Mouse (Mus musculus): ENCODE results near the gene Calr4. TPM values are rescaled to one million over a fixed set of nuclear protein-coding genes. Genes with fewer than 3 reads are reported as not detected.

Calr4 gene
- polyA plus RNA-seq, 1 experiment from 2014 or later: 0.11 TPM

DNA sequence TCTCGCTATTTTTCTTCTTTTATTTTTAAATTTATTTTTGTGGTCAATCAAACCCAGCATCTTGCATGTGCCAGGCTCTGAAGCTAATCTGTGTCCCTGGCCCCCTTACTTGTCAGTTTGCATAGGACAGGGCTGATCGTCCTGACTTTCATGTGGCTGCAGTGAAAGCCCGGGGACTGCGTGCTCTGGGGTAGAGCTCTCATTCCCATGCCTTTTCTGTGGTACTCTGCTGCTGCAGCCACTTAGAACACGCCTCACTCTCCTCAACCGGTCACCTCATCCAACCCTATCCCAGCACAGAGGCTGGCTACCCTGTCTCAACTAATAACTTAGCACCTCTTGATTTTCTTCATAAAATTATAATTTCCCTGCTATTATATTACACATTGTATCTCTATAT is 8.7 kb upstream of the Calr4 start:
- no peak overlapping the region for H3K27ac ChIP-seq (ENCODE audit: low read depth)
- DNase-seq (ENCODE audit: low spot score): no peak
- H3K9ac ChIP-seq (ENCODE audit: low read length): no peak overlapping the region
- H3K4me2 ChIP-seq (ENCODE audit: low read length): no peak overlapping the region
- no peaks in the 10 kb centered on the region for H3K27me3 ChIP-seq (replicated peaks; ENCODE audit: control insufficient read depth, insufficient read depth, low read length)
- peaks cover 3% of the 10 kb centered on the region; the same call in 1 of the 2 replicates for H3K4me1 ChIP-seq (replicated peaks; ENCODE audit: control insufficient read depth, insufficient read depth, low read length)
- no peak overlapping the region for H3K4me3 ChIP-seq (ENCODE audit: low read depth, low read length)
- no peaks in the 10 kb centered on the region for H3K36me3 ChIP-seq (ENCODE audit: control insufficient read depth, insufficient read depth, low read length)
- no peaks in the 10 kb centered on the region for H3K9me3 ChIP-seq (ENCODE audit: control insufficient read depth, low read length)
- 0 out of 2 replicates have a peak, but pooled peaks have one; percentile 57 for ATAC-seq (replicated peaks; ENCODE audit: low FRiP score, low TSS enrichment, low read depth)
- 69% methylated on average over 6 of the region's 6 CpGs for WGBS

- ATAC-seq (replicated peaks; ENCODE audit: low FRiP score, low TSS enrichment, low read depth) (no peak), DNase-seq (ENCODE audit: low spot score) (no peak)
- H3K27ac ChIP-seq (ENCODE audit: low read depth): no peak overlapping the region
These were observed 8.2 kb upstream of the Calr4 start for GRCm38 (mm10) chr4:109226071-109226470.

GRCm38 (mm10) chr4:109229766-109230279 is 4.5 kb upstream of the Calr4 start:
- Histone ChIP-seq H3K4me1 (replicated peaks; ENCODE audit: control insufficient read depth, insufficient read depth, low read length) (peaks cover 3% of the 10 kb centered on the region; the same call in 1 of the 2 replicates), H3K9me3 (ENCODE audit: control insufficient read depth, low read length) (no peaks in the 10 kb centered on the region), H3K4me3 (ENCODE audit: low read depth, low read length) (no peak overlapping the region), H3K4me2 (ENCODE audit: low read length) (no peak overlapping the region), H3K9ac (ENCODE audit: low read length) (no peak overlapping the region), H3K36me3 (ENCODE audit: control insufficient read depth, insufficient read depth, low read length) (no peaks in the 10 kb centered on the region), H3K27ac (ENCODE audit: low read depth) (no peak overlapping the region), H3K27me3 (replicated peaks; ENCODE audit: control insufficient read depth, insufficient read depth, low read length) (no peaks in the 10 kb centered on the region)
- 23% methylated on average over 7 of the region's 7 CpGs for WGBS
- ATAC-seq (replicated peaks; ENCODE audit: low FRiP score, low TSS enrichment, low read depth) (no peak), DNase-seq (ENCODE audit: low spot score) (no peak)

More at GRCm38 (mm10) chr4:109226071-109226470, 8.2 kb upstream of the Calr4 start:
- whole genome bisulfite sequencing: 20% methylated on average over 5 of the region's 5 CpGs
- Histone ChIP-seq H3K4me3 (ENCODE audit: low read depth, low read length) (no peak overlapping the region), H3K27me3 (replicated peaks; ENCODE audit: control insufficient read depth, insufficient read depth, low read length) (no peaks in the 10 kb centered on the region), H3K36me3 (ENCODE audit: control insufficient read depth, insufficient read depth, low read length) (no peaks in the 10 kb centered on the region), H3K9me3 (ENCODE audit: control insufficient read depth, low read length) (no peaks in the 10 kb centered on the region), H3K4me2 (ENCODE audit: low read length) (no peak overlapping the region), H3K4me1 (replicated peaks; ENCODE audit: control insufficient read depth, insufficient read depth, low read length) (peaks cover 3% of the 10 kb centered on the region; the same call in 1 of the 2 replicates), H3K9ac (ENCODE audit: low read length) (no peak overlapping the region)

DNA sequence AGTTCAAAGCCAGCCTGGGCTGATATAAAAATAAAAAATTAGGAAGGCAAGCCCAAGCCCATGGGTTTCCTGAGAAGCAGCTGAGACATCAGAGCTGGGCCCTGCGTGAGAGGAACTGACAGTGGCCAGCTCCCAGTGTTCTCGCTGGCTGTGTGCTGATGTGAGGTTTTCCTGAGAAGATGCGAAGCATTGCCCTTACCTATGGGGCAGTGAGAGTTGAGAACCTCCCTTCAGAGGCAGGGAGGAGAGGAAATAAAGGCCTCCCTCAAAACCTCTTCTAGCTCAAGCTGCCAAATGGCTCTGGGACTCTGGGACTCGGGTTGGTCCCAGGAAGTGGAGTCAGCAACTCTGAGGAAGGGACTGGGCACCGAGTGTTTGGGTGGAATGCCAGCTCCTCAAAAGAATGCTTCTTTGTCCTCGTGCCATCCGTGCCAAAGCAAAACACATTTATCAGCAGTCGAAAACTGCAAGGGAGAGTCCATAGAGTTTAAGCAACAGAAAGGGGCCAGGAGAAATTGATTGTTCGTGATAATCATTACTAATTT is 593 bp downstream of the Calr4 start:
- Histone ChIP-seq H3K4me3 (ENCODE audit: low read depth, low read length) (no peak overlapping the region), H3K27me3 (replicated peaks; ENCODE audit: control insufficient read depth, insufficient read depth, low read length) (no peaks in the 10 kb centered on the region), H3K4me2 (ENCODE audit: low read length) (no peak overlapping the region), H3K36me3 (ENCODE audit: control insufficient read depth, insufficient read depth, low read length) (no peaks in the 10 kb centered on the region), H3K9ac (ENCODE audit: low read length) (no peak overlapping the region), H3K9me3 (ENCODE audit: control insufficient read depth, low read length) (no peaks in the 10 kb centered on the region), H3K4me1 (replicated peaks; ENCODE audit: control insufficient read depth, insufficient read depth, low read length) (no peaks in the 10 kb centered on the region; the same call in 1 of the 2 replicates), H3K27ac (ENCODE audit: low read depth) (no peak overlapping the region)
- ATAC-seq (replicated peaks; ENCODE audit: low FRiP score, low TSS enrichment, low read depth) (no peak), DNase-seq (ENCODE audit: low spot score) (no peak)
- WGBS: 72% methylated on average over 9 of the region's 9 CpGs

GRCm38 (mm10) chr4:109236186-109236879 is 2.0 kb downstream of the Calr4 start:
- H3K9me3 ChIP-seq (ENCODE audit: control insufficient read depth, low read length): no peaks in the 10 kb centered on the region
- no peak overlapping the region for H3K4me2 ChIP-seq (ENCODE audit: low read length)
- no peak overlapping the region for H3K9ac ChIP-seq (ENCODE audit: low read length)
- H3K27me3 ChIP-seq (replicated peaks; ENCODE audit: control insufficient read depth, insufficient read depth, low read length): no peaks in the 10 kb centered on the region
- WGBS: 69% methylated on average over 7 of the region's 7 CpGs
- no peak for DNase-seq (ENCODE audit: low spot score)
- no peak overlapping the region for H3K4me3 ChIP-seq (ENCODE audit: low read depth, low read length)
- H3K36me3 ChIP-seq (ENCODE audit: control insufficient read depth, insufficient read depth, low read length): no peaks in the 10 kb centered on the region
- no peak for ATAC-seq (replicated peaks; ENCODE audit: low FRiP score, low TSS enrichment, low read depth)
- no peak overlapping the region for H3K27ac ChIP-seq (ENCODE audit: low read depth)
- no peaks in the 10 kb centered on the region for H3K4me1 ChIP-seq (replicated peaks; ENCODE audit: control insufficient read depth, insufficient read depth, low read length)

DNA sequence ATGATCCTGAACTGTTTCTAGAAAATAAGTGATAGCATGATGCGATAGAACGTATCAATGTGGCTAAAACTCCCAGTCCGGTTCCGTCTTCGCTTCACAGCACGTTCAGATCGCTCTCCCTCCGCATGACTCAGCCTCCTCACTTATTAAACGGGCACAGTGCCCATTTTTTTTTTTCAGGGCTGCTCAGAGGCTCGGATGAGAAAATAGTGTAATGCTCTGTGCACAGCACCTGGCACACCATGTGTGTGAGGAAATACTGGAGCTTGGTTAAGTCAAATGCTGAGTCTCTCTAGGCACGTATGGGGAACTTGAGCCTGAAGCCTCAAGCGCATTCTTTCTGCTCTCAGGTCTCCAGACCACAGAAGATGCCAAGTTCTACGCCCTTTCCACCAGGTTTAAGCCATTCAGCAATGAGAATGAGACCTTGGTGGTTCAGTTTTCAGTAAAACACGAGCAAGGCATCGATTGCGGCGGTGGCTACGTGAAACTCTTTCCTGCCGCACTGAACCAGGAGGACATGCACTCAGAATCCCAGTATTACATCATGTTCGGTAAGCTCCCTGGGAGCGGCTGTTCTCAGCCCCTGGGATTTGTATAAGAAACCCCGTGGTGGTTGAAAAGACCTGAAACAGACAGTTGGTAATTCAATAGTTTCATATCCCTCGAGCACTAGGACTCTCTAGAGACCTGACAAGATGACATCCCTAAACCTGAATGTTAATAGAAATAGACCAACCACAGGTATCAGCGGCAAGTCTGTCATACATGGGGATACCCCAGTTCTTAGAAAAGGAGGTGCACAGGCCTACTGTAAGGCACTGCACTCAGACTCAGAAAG is 4.4 kb downstream of the Calr4 start:
- H3K4me1 ChIP-seq (replicated peaks; ENCODE audit: control insufficient read depth, insufficient read depth, low read length): no peaks in the 10 kb centered on the region
- no peaks in the 10 kb centered on the region for H3K36me3 ChIP-seq (ENCODE audit: control insufficient read depth, insufficient read depth, low read length)
- H3K27ac ChIP-seq (ENCODE audit: low read depth): no peak overlapping the region
- no peak for ATAC-seq (replicated peaks; ENCODE audit: low FRiP score, low TSS enrichment, low read depth)
- H3K9ac ChIP-seq (ENCODE audit: low read length): no peak overlapping the region
- 81% methylated on average over 24 of the region's 24 CpGs for WGBS
- H3K9me3 ChIP-seq (ENCODE audit: control insufficient read depth, low read length): no peaks in the 10 kb centered on the region
- H3K4me2 ChIP-seq (ENCODE audit: low read length): no peak overlapping the region
- no peaks in the 10 kb centered on the region for H3K27me3 ChIP-seq (replicated peaks; ENCODE audit: control insufficient read depth, insufficient read depth, low read length)
- H3K4me3 ChIP-seq (ENCODE audit: low read depth, low read length): no peak overlapping the region
- no peak for DNase-seq (ENCODE audit: low spot score)

DNA sequence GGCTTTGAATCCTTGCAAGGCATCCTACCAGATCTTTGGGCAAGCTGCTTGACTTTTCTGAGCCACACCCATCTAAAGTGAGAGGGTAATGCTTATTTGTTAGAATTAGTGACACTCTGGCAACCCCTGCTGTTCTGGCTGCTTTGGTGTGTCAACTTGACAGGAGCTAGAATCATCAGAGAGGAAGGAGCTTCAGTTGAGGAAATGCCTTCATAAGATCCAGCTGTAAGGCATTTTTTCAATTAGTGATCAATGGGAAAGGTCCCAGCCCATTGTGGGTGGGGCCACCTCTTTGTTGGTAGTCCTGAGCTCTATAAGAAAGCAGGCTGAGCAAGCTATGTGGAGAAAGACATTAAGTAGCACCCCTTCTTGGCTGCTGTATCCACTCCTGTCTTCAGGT is 6.9 kb downstream of the Calr4 start:
- Histone ChIP-seq H3K9ac (ENCODE audit: low read length) (no peak overlapping the region), H3K27me3 (replicated peaks; ENCODE audit: control insufficient read depth, insufficient read depth, low read length) (no peaks in the 10 kb centered on the region), H3K4me1 (replicated peaks; ENCODE audit: control insufficient read depth, insufficient read depth, low read length) (no peaks in the 10 kb centered on the region), H3K27ac (ENCODE audit: low read depth) (no peak overlapping the region), H3K36me3 (ENCODE audit: control insufficient read depth, insufficient read depth, low read length) (no peaks in the 10 kb centered on the region), H3K4me2 (ENCODE audit: low read length) (no peak overlapping the region), H3K9me3 (ENCODE audit: control insufficient read depth, low read length) (no peaks in the 10 kb centered on the region), H3K4me3 (ENCODE audit: low read depth, low read length) (no peak overlapping the region)
- ATAC-seq (replicated peaks; ENCODE audit: low FRiP score, low TSS enrichment, low read depth) (no peak), DNase-seq (ENCODE audit: low spot score) (no peak)

DNA sequence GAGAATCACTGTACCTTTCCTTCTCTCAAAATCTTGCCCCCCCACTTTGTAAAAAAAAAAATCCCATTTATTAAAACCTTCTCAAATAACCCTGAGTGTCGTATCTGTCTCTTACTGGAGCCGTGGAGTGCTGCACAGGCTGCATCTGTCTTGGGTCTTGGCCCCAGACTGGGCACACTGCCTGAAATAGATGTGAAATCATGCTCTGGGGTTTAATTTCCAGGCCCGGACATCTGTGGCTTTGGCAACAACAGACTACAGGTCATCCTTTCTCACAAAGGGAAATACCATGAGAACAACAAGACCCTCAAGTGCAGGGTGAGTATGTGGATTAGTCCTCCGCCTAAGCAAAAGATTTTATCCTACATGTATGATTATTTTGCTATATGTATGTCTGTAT is 7.6 kb downstream of the Calr4 start:
- 61% methylated on average over 4 of the region's 4 CpGs for WGBS
- Histone ChIP-seq H3K4me1 (replicated peaks; ENCODE audit: control insufficient read depth, insufficient read depth, low read length) (no peaks in the 10 kb centered on the region), H3K27me3 (replicated peaks; ENCODE audit: control insufficient read depth, insufficient read depth, low read length) (no peaks in the 10 kb centered on the region), H3K4me2 (ENCODE audit: low read length) (no peak overlapping the region), H3K9ac (ENCODE audit: low read length) (no peak overlapping the region), H3K4me3 (ENCODE audit: low read depth, low read length) (no peak overlapping the region), H3K27ac (ENCODE audit: low read depth) (no peak overlapping the region), H3K9me3 (ENCODE audit: control insufficient read depth, low read length) (no peaks in the 10 kb centered on the region), H3K36me3 (ENCODE audit: control insufficient read depth, insufficient read depth, low read length) (no peaks in the 10 kb centered on the region)
- ATAC-seq (replicated peaks; ENCODE audit: low FRiP score, low TSS enrichment, low read depth) (no peak), DNase-seq (ENCODE audit: low spot score) (no peak)
